Mouse (Mus musculus) ovary, postnatal 36 days (tissue): ENCODE results near the gene Tpp1.

Experiments
- DNase-seq: peaks from one replicate; pipeline ENCODE4 v3.0.0; 2022; ENCODE audit warnings: low spot score, mixed read lengths

Tpp1 gene

DNA sequence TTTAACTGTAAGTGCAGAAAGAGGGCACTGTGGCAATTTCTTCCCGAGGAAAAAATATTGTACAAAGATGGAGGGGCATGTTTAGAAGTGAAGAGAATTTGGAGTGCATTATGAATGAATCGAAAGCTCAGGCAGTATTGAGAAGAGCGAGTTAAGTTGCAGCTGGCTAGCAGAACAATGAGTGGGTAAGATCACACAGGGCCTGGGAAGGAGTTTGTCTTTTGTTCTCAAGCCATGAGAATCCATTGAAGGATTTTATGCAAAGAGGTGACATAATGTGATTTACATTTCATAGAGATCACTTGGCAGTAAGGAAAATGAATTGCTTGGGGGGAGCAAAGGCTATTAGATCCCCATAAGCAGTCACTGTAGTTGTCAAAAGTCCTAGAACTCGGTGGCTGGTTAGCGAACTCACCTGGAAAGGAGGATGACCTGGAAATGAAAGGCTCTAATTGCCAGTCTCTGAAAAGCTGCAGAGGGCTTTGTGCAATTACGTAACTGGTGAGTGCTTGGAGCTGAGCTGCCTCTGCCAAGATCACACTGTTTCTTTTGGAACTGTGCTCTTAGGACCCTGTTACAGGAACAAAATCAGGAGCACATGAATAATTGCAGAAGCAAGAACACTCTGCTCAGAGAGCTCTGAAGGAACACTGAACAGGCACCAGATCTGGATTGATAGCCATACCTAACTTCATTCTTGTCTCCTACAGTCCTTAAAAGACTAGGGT, 23.2 kb downstream of the Tpp1 start:
- DNase-seq, result no peak

DNA sequence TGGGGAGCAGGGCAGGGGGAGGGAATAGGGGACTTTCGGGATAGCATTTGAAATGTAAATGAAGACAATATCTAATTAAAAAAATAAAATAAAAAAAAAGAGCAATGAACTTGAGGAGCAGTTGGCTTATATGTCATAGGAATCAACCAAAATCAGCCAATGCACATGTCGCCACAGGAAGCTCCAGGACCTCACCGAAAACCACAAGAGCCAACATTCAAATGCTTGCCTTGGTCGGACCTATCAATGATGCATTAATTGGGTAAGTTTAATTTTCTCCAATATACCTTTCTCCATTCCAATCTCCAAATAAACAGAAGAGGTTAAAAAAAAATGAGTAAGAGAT, 25.1 kb downstream of the Tpp1 start:
- DNase-seq, result no peak

DNA sequence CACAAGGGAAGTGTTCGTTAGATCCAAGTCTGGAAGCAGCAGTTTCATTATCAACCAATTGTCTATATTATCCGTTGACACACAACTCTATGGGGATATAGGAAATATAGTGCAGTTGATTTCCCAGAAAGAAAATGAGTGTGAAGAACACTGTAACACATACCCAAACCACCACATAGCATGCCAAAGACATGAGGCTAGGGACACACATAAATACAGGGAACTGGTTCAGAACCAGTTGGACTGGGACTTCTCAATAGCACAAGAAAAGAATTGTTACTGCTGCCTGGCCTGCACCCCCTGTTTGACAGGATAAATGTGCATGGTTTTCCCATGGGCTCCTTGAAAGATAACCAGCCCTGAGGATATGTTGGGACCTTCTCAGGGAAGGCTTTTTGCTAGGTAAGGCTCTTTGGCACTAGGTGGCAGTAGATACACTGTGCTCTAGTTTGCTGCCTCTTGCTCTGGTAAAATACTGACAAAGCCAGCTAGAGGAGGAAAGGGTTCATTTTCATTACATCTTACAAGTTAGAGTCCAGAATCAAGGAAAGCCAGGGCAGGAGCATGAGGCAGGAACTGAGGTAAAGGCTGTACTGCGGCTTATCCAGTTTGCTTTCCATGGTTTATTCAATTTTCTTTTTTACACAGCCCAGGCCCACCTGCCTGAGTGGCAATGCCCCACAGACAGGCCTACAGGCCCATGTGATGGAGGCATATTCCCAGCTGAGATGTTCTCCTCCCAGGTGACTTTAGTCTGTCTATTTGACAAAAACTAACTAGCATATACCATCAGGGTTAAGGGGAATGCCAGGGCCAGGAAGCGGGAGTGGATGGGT, 25.7 kb downstream of the Tpp1 start:
- DNase-seq, result no peak

DNA sequence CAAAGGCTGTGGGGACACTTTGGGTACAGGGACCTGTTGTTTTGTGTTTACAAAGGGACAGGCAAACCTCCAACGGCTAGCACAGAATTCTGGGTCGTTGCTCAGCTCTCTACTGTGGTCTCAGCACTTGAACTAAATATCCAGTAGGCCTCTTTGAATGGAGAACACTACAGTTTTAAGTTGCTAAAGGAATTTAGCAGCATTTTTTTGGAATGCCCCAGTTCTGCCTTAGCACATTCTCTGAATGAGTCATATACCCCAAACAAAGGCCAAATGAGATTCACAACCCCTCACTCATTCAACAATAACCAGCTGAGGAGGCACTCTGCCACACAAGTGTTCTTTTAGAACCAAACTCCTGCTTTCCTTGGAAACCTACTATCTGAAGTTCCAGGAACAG, 30.1 kb downstream of the Tpp1 start:
- DNase-seq, result no peak

DNA sequence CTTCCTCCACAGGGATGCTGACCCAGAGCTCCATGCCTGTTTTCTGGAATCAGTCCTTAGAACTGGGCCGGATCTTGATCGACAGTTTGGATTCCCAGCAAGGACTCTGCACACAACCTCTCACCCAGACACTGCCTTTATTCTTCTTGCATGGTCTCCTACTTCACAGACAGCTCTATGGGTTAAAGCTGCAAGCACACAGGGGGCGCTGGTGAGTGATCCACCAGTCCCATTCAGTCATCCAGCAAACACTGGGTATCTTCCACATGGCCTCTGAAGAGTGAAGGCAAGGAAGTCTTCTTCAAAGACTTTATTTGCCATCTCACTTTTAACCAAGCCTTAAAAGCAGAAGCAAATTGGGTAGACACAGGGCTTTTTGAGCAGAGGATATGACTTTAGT, 36.7 kb downstream of the Tpp1 start:
- DNase-seq, result no peak

DNA sequence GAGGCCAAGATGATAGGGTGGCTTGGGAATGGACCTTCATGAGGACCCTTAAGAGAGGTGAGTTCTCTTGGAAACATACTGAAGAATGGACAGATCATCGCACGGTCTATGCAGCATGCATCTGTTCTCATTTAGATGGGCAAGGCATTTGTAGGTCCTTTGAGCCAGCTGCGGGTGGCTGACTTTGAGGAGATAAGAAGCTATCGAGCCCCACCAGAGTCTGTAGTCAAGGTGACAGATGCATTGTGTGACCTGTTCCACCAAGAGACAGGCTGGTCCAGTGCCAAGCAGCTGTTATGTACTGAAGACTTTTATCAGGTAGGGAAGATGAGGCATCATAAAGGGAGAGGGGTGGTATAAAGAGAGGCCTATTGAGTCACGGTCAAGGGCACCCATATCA, 43.3 kb downstream of the Tpp1 start:
- DNase-seq, result no peak

DNA sequence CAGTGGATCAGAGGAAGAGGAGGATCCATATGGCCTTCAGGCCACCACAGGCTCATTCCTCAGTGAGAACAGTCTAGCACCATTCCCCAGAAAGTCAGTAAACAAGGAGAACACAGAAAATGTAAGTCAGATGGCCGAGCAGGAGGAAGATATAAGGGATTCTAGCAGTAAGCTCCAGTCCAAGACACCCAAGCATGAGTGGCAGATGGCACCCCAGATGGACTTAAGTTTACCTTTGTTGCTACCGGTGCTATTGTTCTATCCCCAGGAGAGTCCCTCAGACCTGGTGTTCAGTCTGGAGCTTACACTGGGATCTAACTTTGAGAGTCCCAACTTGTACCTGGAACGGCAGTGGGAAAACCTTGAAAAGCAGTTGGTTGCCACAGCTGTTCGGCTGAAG, 48.2 kb downstream of the Tpp1 start:
- DNase-seq, result no peak

DNA sequence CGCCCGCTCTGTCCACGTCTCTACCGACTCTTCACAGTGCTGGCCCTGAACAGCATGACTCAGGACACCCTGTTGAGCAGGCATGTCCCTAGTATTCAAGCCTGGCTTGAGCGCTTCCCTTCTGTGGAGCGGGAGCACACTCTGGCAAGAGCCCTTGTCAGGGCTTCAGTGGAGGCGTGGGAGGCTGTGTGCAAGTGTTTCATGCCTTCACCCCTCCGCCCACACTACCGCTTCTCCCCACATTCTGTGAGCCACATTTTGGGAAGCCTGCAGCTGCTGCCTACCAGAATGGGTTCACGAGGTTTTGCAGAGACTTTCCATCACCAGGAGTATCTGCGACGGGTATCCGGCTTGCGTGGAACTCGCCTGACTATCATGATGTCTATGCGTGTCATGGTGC, 48.9 kb downstream of the Tpp1 start:
- DNase-seq, result no peak
